Mouse (Mus musculus) CH12.LX (cell line): ENCODE measurements around the gene Dnajc16.

ENCODE experiments used
- CTCF ChIP-seq, 2 experiments: IDR thresholded peaks in 1 of 2; conservative IDR thresholded peaks in 1 of 2; 2 replicates each; pipeline ENCODE4 v1.5.1; 2011 to 2012; ENCODE audit warnings: low read depth in 2 of 2, low read length in 2 of 2, improper control_type of control experiment in 1 of 2, inconsistent platforms in 1 of 2, mild to moderate bottlenecking in 1 of 2, moderate library complexity in 1 of 2
- MAX ChIP-seq: IDR thresholded peaks from 2 replicates; pipeline ENCODE4 v1.6.1; 2011; ENCODE audit warnings: low read length, improper control_type of control experiment
- SMC3 ChIP-seq: IDR thresholded peaks from 2 replicates; pipeline ENCODE4 v1.6.1; 2011; ENCODE audit warnings: low read depth, low read length, improper control_type of control experiment

GRCm38 (mm10) chr4:141796954-141797353 is 6.2 kb upstream of the Dnajc16 start:
- TF ChIP-seq CTCF (conservative IDR thresholded peaks at IDR 0.05 in 1 of 2, IDR thresholded peaks at IDR 0.05 in 1 of 2; ENCODE audit: low read depth in 2 of 2, low read length in 2 of 2) (no peak), MAX (no peak), SMC3 (no peak)
